Mouse (Mus musculus) forebrain, embryonic 14.5 days (tissue): Measurements from ENCODE around the gene Gm11032. TPM values are rescaled to one million over a fixed set of nuclear protein-coding genes. Genes with fewer than 3 reads are reported as not detected.

Source experiments
- ATAC-seq: fragments of 200-750 bp; cut with Nextera tagmentation; 2 replicates; pipeline ENCODE4 v1.8.0; 2017; ENCODE audit warnings: mild to moderate bottlenecking, moderate library complexity
- DNase-seq: peaks from one replicate; pipeline ENCODE4 v3.0.0-alpha.2; 2015; ENCODE audit warnings: low spot score
- H3K27ac ChIP-seq: fragments of 300-500 bp; sonication (generic); 2 replicates; pipeline ENCODE4 v1.5.1; 2014; ENCODE audit warnings: low read depth, mild to moderate bottlenecking, control low read depth, low read length, moderate library complexity
- H3K27me3 ChIP-seq: fragments of 300-500 bp; sonication (generic); replicated peaks from 2 replicates; pipeline ENCODE4 v1.6.1; 2014; ENCODE audit warnings: low read length, control low read depth, mixed read lengths; ENCODE audit not compliant: control insufficient read depth, insufficient read depth
- H3K36me3 ChIP-seq: fragments of 300-500 bp; sonication (generic); 2 replicates; pipeline ENCODE4 v1.6.1; 2014; ENCODE audit warnings: low read length, control low read depth; ENCODE audit not compliant: control insufficient read depth, insufficient read depth
- H3K4me1 ChIP-seq: fragments of 300-500 bp; sonication (generic); 2 replicates; pipeline ENCODE4 v1.6.1; 2014; ENCODE audit warnings: antibody characterized with exemption, low read length, control low read depth; ENCODE audit not compliant: control insufficient read depth, insufficient read depth
- H3K4me2 ChIP-seq: fragments of 300-500 bp; sonication (generic); 2 replicates; pipeline ENCODE4 v1.6.1; 2014; ENCODE audit warnings: mild to moderate bottlenecking, control low read depth, low read length
- H3K4me3 ChIP-seq: fragments of 300-500 bp; sonication (generic); 2 replicates; pipeline ENCODE4 v1.5.1; 2014; ENCODE audit warnings: low read depth, low read length, control low read depth
- H3K9ac ChIP-seq: fragments of 300-500 bp; sonication (generic); 2 replicates; pipeline ENCODE4 v1.6.1; 2014; ENCODE audit warnings: mild to moderate bottlenecking, low read length, control low read depth, moderate library complexity
- H3K9me3 ChIP-seq: fragments of 300-500 bp; sonication (generic); replicated peaks from 2 replicates; pipeline ENCODE4 v1.6.1; 2016; ENCODE audit warnings: low read length, control low read depth, mixed read lengths; ENCODE audit not compliant: control insufficient read depth
- WGBS: fragments of 180-500 bp; shearing (Covaris S2); extraction: QIAGEN DNeasy Blood & Tissue Kit; methylation state at CpG from one replicate; pipeline ENCODE4 v1.1.7; 2014; 5-methylcytosine and 5-hydroxymethylcytosine counted together
- polyA plus RNA-seq: library from polyadenylated mRNA; unstranded; fragments of >200 nt; fragmentation: Nextera tagmentation; extraction: Ambion mirVana; gene quantifications from 2 replicates; pipeline ENCODE4 v1.2.1, GENCODE M21; 2014

The Gm11032 gene
- polyA plus RNA-seq, 1 experiment from 2014 or later, result not detected

- ATAC-seq (peak; percentile 94), DNase-seq (peak; percentile 97)
- H3K27me3 ChIP-seq, result no peaks in the 10 kb centered on the region
- no peaks in the 10 kb centered on the region for H3K9me3 ChIP-seq
- H3K4me2 ChIP-seq, result peak within 1 kb of the TSS; percentile 72
- H3K36me3 ChIP-seq, result no peaks in the 10 kb centered on the region
- H3K9ac ChIP-seq, result peak within 1 kb of the TSS; percentile 96
- peaks cover 14% of the 10 kb centered on the region for H3K4me1 ChIP-seq
- 5% methylated on average over 52 of the region's 53 CpGs for WGBS
- peak within 1 kb of the TSS; percentile 98 for H3K4me3 ChIP-seq
- peak within 1 kb of the TSS; percentile 95 for H3K27ac ChIP-seq
Observed at GRCm38 (mm10) chr11:4594608-4595500, 25.0 kb upstream of the Gm11032 start, which contains the start of gene Mtmr3. Gene Mtmr3, minus strand, starts transcription at chr11:4594863.

GRCm38 (mm10) chr11:4598411-4598810, 21.5 kb upstream of the Gm11032 start:
- DNase-seq (no peak), ATAC-seq (no peak)
- H3K27me3 ChIP-seq, result no peaks in the 10 kb centered on the region
- 89% methylated on average over 2 of the region's 2 CpGs for WGBS
- H3K9me3 ChIP-seq, result no peaks in the 10 kb centered on the region
- peaks cover 12% of the 10 kb centered on the region for H3K4me1 ChIP-seq
- H3K27ac ChIP-seq, result no peak overlapping the region
- H3K4me3 ChIP-seq, result no peak overlapping the region
- no peak overlapping the region for H3K4me2 ChIP-seq
- no peaks in the 10 kb centered on the region for H3K36me3 ChIP-seq
- no peak overlapping the region for H3K9ac ChIP-seq

- Histone ChIP-seq H3K27ac (no peak overlapping the region), H3K9ac (no peak overlapping the region), H3K27me3 (no peaks in the 10 kb centered on the region), H3K4me2 (no peak overlapping the region), H3K4me1 (peaks cover 10% of the 10 kb centered on the region), H3K9me3 (no peaks in the 10 kb centered on the region), H3K4me3 (no peak overlapping the region), H3K36me3 (no peaks in the 10 kb centered on the region)
- WGBS, result 93% methylated on average over 3 of the region's 3 CpGs
- DNase-seq, result no peak
- no peak for ATAC-seq
Observed at GRCm38 (mm10) chr11:4599916-4600315, 20.0 kb upstream of the Gm11032 start.

- ATAC-seq (no peak), DNase-seq (no peak)
- 81% methylated on average over 5 of the region's 5 CpGs for WGBS
- no peak overlapping the region for H3K27ac ChIP-seq
- no peaks in the 10 kb centered on the region for H3K27me3 ChIP-seq
- H3K4me3 ChIP-seq, result no peak overlapping the region
- no peaks in the 10 kb centered on the region for H3K36me3 ChIP-seq
- no peak overlapping the region for H3K4me2 ChIP-seq
- H3K9ac ChIP-seq, result no peak overlapping the region
- H3K9me3 ChIP-seq, result no peaks in the 10 kb centered on the region
- peaks cover 10% of the 10 kb centered on the region for H3K4me1 ChIP-seq
Observed at GRCm38 (mm10) chr11:4601890-4602289, 18.0 kb upstream of the Gm11032 start.

GRCm38 (mm10) chr11:4602691-4603441, 17.0 kb upstream of the Gm11032 start:
- DNase-seq (peak; percentile 70), ATAC-seq (peak; percentile 54; the same call in 1 of the 2 replicates)
- 11% methylated on average over 12 of the region's 12 CpGs for whole genome bisulfite sequencing
- no peaks in the 10 kb centered on the region for H3K36me3 ChIP-seq
- H3K27ac ChIP-seq, result no peak overlapping the region
- H3K4me1 ChIP-seq, result peaks cover 10% of the 10 kb centered on the region
- H3K4me2 ChIP-seq, result peak overlapping the region; percentile 26; the same call in 1 of the 2 replicates
- no peaks in the 10 kb centered on the region for H3K27me3 ChIP-seq
- H3K9ac ChIP-seq, result no peak overlapping the region
- no peak overlapping the region for H3K4me3 ChIP-seq
- H3K9me3 ChIP-seq, result no peaks in the 10 kb centered on the region

GRCm38 (mm10) chr11:4604441-4604840, 15.4 kb upstream of the Gm11032 start:
- ATAC-seq, result no peak

GRCm38 (mm10) chr11:4605414-4605813, 14.5 kb upstream of the Gm11032 start:
- no peak overlapping the region for H3K4me2 ChIP-seq
- no peaks in the 10 kb centered on the region for H3K27me3 ChIP-seq
- H3K4me3 ChIP-seq, result no peak overlapping the region
- ATAC-seq, result no peak
- 58% methylated on average over 7 of the region's 7 CpGs for WGBS
- H3K9me3 ChIP-seq, result no peaks in the 10 kb centered on the region
- H3K36me3 ChIP-seq, result no peaks in the 10 kb centered on the region
- peaks cover 10% of the 10 kb centered on the region for H3K4me1 ChIP-seq
- DNase-seq, result no peak
- H3K9ac ChIP-seq, result no peak overlapping the region
- no peak overlapping the region for H3K27ac ChIP-seq

More at GRCm38 (mm10) chr11:4604441-4604840, 15.4 kb upstream of the Gm11032 start:
- no peak overlapping the region for H3K9ac ChIP-seq
- no peaks in the 10 kb centered on the region for H3K27me3 ChIP-seq
- no peak overlapping the region for H3K4me3 ChIP-seq
- no peak overlapping the region for H3K4me2 ChIP-seq
- WGBS, result 81% methylated on average over 6 of the region's 6 CpGs
- peaks cover 10% of the 10 kb centered on the region for H3K4me1 ChIP-seq
- H3K9me3 ChIP-seq, result no peaks in the 10 kb centered on the region
- DNase-seq, result no peak
- no peak overlapping the region for H3K27ac ChIP-seq
- no peaks in the 10 kb centered on the region for H3K36me3 ChIP-seq

GRCm38 (mm10) chr11:4606541-4606940, 13.3 kb upstream of the Gm11032 start:
- no peak overlapping the region for H3K4me2 ChIP-seq
- 86% methylated on average over 1 of the region's 1 CpGs for WGBS

More at GRCm38 (mm10) chr11:4606541-4606940, 13.3 kb upstream of the Gm11032 start:
- no peak overlapping the region for H3K27ac ChIP-seq
- DNase-seq, result no peak
- H3K9me3 ChIP-seq, result no peaks in the 10 kb centered on the region
- no peaks in the 10 kb centered on the region for H3K36me3 ChIP-seq
- no peaks in the 10 kb centered on the region for H3K27me3 ChIP-seq
- H3K4me3 ChIP-seq, result no peak overlapping the region
- H3K9ac ChIP-seq, result no peak overlapping the region
- H3K4me1 ChIP-seq, result peaks cover 10% of the 10 kb centered on the region
- ATAC-seq, result no peak
